In genomic region chr4:31672842-31673171, GRCm38 (mm10) we compare ENCODE assay signal across 18 mouse cellular contexts.
DNase-seq lines count a peak whose midpoint lies in the region; ATAC-seq and TF ChIP-seq lines count a peak whose summit lies in the region.
"Had no signal": no experiment of that assay in that cellular context is flagged by ENCODE, and none has a peak within 500 bp of the region (broad histone marks: within the 10 kb centered on the region; RNA-seq: fewer than 3 reads in every experiment).

No protein-coding gene starts in this region.

- ATAC-seq in forebrain, embryonic 12.5 days (ENCODE audit: low FRiP score): 0 out of 2 replicates have a peak, but pooled peaks have one; percentile 27
- no peak for ATAC-seq in forebrain, embryonic 16.5 days
- peak; percentile 63; the same call in 1 of the 2 replicates for ATAC-seq in midbrain, embryonic 12.5 days (ENCODE audit: low FRiP score, low read depth)
- ATAC-seq in midbrain, postnatal 0 days (ENCODE audit: low FRiP score): no peak
- 0 out of 2 replicates have a peak, but pooled peaks have one; percentile 23 for ATAC-seq in neural tube, embryonic 13.5 days (ENCODE audit: low read depth)
- ATAC-seq in frontal cortex, adult (ENCODE audit: low TSS enrichment): no peak
- ATAC-seq: inflammation-experienced regulatory T-cells, adult 6 months; intestine, postnatal 0 days had no signal

- no peaks in the 10 kb centered on the region for H3K27me3 ChIP-seq in forebrain, embryonic 12.5 days
- no peaks in the 10 kb centered on the region for H3K27me3 ChIP-seq in forebrain, embryonic 16.5 days (replicated peaks; ENCODE audit: control insufficient read depth, insufficient read depth, low read length)
- no peaks in the 10 kb centered on the region for H3K27me3 ChIP-seq in midbrain, embryonic 12.5 days
- H3K27me3 ChIP-seq in midbrain, postnatal 0 days (ENCODE audit: insufficient read depth, low read length): no peaks in the 10 kb centered on the region
- no peaks in the 10 kb centered on the region for H3K27me3 ChIP-seq in neural tube, embryonic 13.5 days
- H3K27me3 ChIP-seq: hindbrain, embryonic 13.5 days had no signal

- TF ChIP-seq CTCF in midbrain, postnatal 0 days (IDR thresholded peaks at IDR 0.05): no peak

- no peaks in the 10 kb centered on the region for H3K36me3 ChIP-seq in forebrain, embryonic 12.5 days (replicated peaks)
- H3K36me3 ChIP-seq in forebrain, embryonic 16.5 days (ENCODE audit: control insufficient read depth, insufficient read depth): no peaks in the 10 kb centered on the region
- H3K36me3 ChIP-seq in midbrain, embryonic 12.5 days: no peaks in the 10 kb centered on the region
- H3K36me3 ChIP-seq in midbrain, postnatal 0 days (ENCODE audit: insufficient read depth, low read length): no peaks in the 10 kb centered on the region
- no peaks in the 10 kb centered on the region for H3K36me3 ChIP-seq in neural tube, embryonic 13.5 days
- H3K36me3 ChIP-seq: heart, embryonic 10.5 days; hindbrain, embryonic 13.5 days had no signal

- H3K9me3 ChIP-seq in forebrain, embryonic 12.5 days: no peaks in the 10 kb centered on the region
- no peaks in the 10 kb centered on the region for H3K9me3 ChIP-seq in forebrain, embryonic 16.5 days (ENCODE audit: control insufficient read depth, low read length)
- no peaks in the 10 kb centered on the region for H3K9me3 ChIP-seq in midbrain, embryonic 12.5 days
- H3K9me3 ChIP-seq in midbrain, postnatal 0 days (ENCODE audit: low read length): no peaks in the 10 kb centered on the region
- no peaks in the 10 kb centered on the region for H3K9me3 ChIP-seq in neural tube, embryonic 13.5 days
- H3K9me3 ChIP-seq: heart, embryonic 10.5 days; hindbrain, embryonic 13.5 days had no signal

- H3K9ac ChIP-seq in forebrain, embryonic 12.5 days: no peak overlapping the region
- no peak overlapping the region for H3K9ac ChIP-seq in forebrain, embryonic 16.5 days (replicated peaks; ENCODE audit: low read depth, low read length)
- H3K9ac ChIP-seq in midbrain, embryonic 12.5 days (replicated peaks): no peak overlapping the region
- H3K9ac ChIP-seq in midbrain, postnatal 0 days (replicated peaks; ENCODE audit: low read length, poor library complexity, severe bottlenecking): no peak overlapping the region
- H3K9ac ChIP-seq in neural tube, embryonic 13.5 days: no peak overlapping the region
- H3K9ac ChIP-seq: hindbrain, embryonic 13.5 days had no signal

- H3K4me3 ChIP-seq in forebrain, embryonic 12.5 days (replicated peaks): no peak overlapping the region
- H3K4me3 ChIP-seq in forebrain, embryonic 16.5 days (replicated peaks; ENCODE audit: low read length): no peak overlapping the region
- no peak overlapping the region for H3K4me3 ChIP-seq in midbrain, embryonic 12.5 days
- no peak overlapping the region for H3K4me3 ChIP-seq in midbrain, postnatal 0 days (ENCODE audit: low read depth, low read length)
- no peak overlapping the region for H3K4me3 ChIP-seq in neural tube, embryonic 13.5 days
- H3K4me3 ChIP-seq: heart, embryonic 10.5 days; hindbrain, embryonic 13.5 days had no signal

- no peak overlapping the region for H3K4me2 ChIP-seq in forebrain, embryonic 12.5 days
- no peak overlapping the region for H3K4me2 ChIP-seq in forebrain, embryonic 16.5 days (ENCODE audit: low read length)
- no peak overlapping the region for H3K4me2 ChIP-seq in midbrain, embryonic 12.5 days (replicated peaks)
- H3K4me2 ChIP-seq in midbrain, postnatal 0 days (ENCODE audit: low read depth, low read length, poor library complexity, severe bottlenecking): no peak overlapping the region
- H3K4me2 ChIP-seq in neural tube, embryonic 13.5 days: no peak overlapping the region
- H3K4me2 ChIP-seq: hindbrain, embryonic 13.5 days had no signal

- no peak for DNase-seq in midbrain, postnatal 0 days (ENCODE audit: low spot score)
- DNase-seq in neural tube, embryonic 10.5 days (ENCODE audit: extremely low spot score, low spot score): no peak
- DNase-seq: adrenal gland, postnatal 25 days; cerebellum, adult 18-20 months; cerebellum, postnatal 10 days; gastrocnemius, postnatal 10 days; heart, adult 18-20 months; heart, postnatal 10 days; heart, postnatal 4 days had no signal

- peak overlapping the region; percentile 66; the same call in 1 of the 2 replicates for H3K27ac ChIP-seq in forebrain, embryonic 12.5 days
- H3K27ac ChIP-seq in forebrain, embryonic 16.5 days (ENCODE audit: low read length): no peak overlapping the region
- H3K27ac ChIP-seq in midbrain, embryonic 12.5 days (replicated peaks): no peak overlapping the region
- H3K27ac ChIP-seq in midbrain, postnatal 0 days (ENCODE audit: low read depth, low read length): no peak overlapping the region
- no peak overlapping the region for H3K27ac ChIP-seq in neural tube, embryonic 13.5 days (replicated peaks)
- H3K27ac ChIP-seq: heart, embryonic 10.5 days; hindbrain, embryonic 13.5 days had no signal

- H3K4me1 ChIP-seq in forebrain, embryonic 12.5 days: peaks cover 11% of the 10 kb centered on the region
- H3K4me1 ChIP-seq in forebrain, embryonic 16.5 days (replicated peaks; ENCODE audit: control insufficient read depth, insufficient read depth, low read length): peaks cover 6% of the 10 kb centered on the region
- H3K4me1 ChIP-seq in midbrain, embryonic 12.5 days: peaks cover 12% of the 10 kb centered on the region
- no peaks in the 10 kb centered on the region for H3K4me1 ChIP-seq in midbrain, postnatal 0 days (ENCODE audit: insufficient read depth, low read length)
- no peaks in the 10 kb centered on the region for H3K4me1 ChIP-seq in neural tube, embryonic 13.5 days (replicated peaks)
- H3K4me1 ChIP-seq: heart, embryonic 10.5 days; hindbrain, embryonic 13.5 days had no signal

- 85% methylated on average over 2 of the region's 2 CpGs for WGBS in forebrain, embryonic 12.5 days
- WGBS in forebrain, embryonic 16.5 days: 91% methylated on average over 2 of the region's 2 CpGs
- 78% methylated on average over 2 of the region's 2 CpGs for WGBS in midbrain, embryonic 12.5 days
- 89% methylated on average over 2 of the region's 2 CpGs for WGBS in midbrain, postnatal 0 days
- WGBS in neural tube, embryonic 13.5 days: 89% methylated on average over 2 of the region's 2 CpGs

Comparison
In these comparisons a context has a peak if more than half of its experiments do, and no peak if none do; other contexts are left out.
1. ATAC-seq: peak in forebrain, embryonic 12.5 days (single experiment), midbrain, embryonic 12.5 days (single experiment) and neural tube, embryonic 13.5 days (single experiment); none in forebrain, embryonic 16.5 days (single experiment), midbrain, postnatal 0 days (single experiment) and frontal cortex, adult (single experiment).